ENCODE assay signal across 8 mouse cellular contexts in genomic region chr11:45944643-45945156, GRCm38 (mm10). TPM values are rescaled to one million over a fixed set of nuclear protein-coding genes. Genes with fewer than 3 reads are reported as not detected.
DNase-seq lines count a peak whose midpoint lies in the region; ATAC-seq and TF ChIP-seq lines count a peak whose summit lies in the region.

Lsm11 (minus strand) TSS chr11:45944935.

- peak within 1 kb of the TSS; percentile 78 for H3K4me2 ChIP-seq in forebrain, embryonic 15.5 days (replicated peaks)
- peak within 1 kb of the TSS; percentile 88 for H3K4me2 ChIP-seq in lung, embryonic 14.5 days

- TF ChIP-seq CTCF in layer of hippocampus, adult 2 months (conservative IDR thresholded peaks at IDR 0.05) = peak; percentile 100; the same call in 1 of the 2 replicates
- TF ChIP-seq CTCF in lung, embryonic 14.5 days (IDR thresholded peaks at IDR 0.05; ENCODE audit: low read depth) = peak; percentile 96
- TF ChIP-seq CTCF in olfactory bulb, adult 2 months (IDR thresholded peaks at IDR 0.05; ENCODE audit: insufficient read depth, low read depth, low read length) = peak; percentile 100
- peak; percentile 100 for TF ChIP-seq CTCF in thymus, adult 2 months (IDR thresholded peaks at IDR 0.05; ENCODE audit: borderline replicate concordance, control insufficient read depth, extremely low read depth, insufficient read depth, low read length, poor library complexity)

- H3K27me3 ChIP-seq in forebrain, embryonic 15.5 days = no peaks in the 10 kb centered on the region
- H3K27me3 ChIP-seq in lung, embryonic 14.5 days (ENCODE audit: insufficient read depth, low read length) = no peaks in the 10 kb centered on the region
- H3K27me3 ChIP-seq in thymus, adult 2 months (ENCODE audit: control insufficient read depth, insufficient read depth, low read length) = no peaks in the 10 kb centered on the region

- peak within 1 kb of the TSS; percentile 85 for H3K9ac ChIP-seq in forebrain, embryonic 15.5 days (replicated peaks)
- H3K9ac ChIP-seq in lung, embryonic 14.5 days = peak within 1 kb of the TSS; percentile 85

- peak; percentile 79 for ATAC-seq in forebrain, embryonic 15.5 days (replicated peaks)
- peak; percentile 86 for ATAC-seq in lung, embryonic 14.5 days (ENCODE audit: insufficient read depth)

- no peak for TF ChIP-seq POLR2A in olfactory bulb, adult 2 months (IDR thresholded peaks at IDR 0.05; ENCODE audit: insufficient read depth, low read depth, low read length)
- no peak; the same call in 1 of the 2 replicates for TF ChIP-seq POLR2A in thymus, adult 2 months (IDR thresholded peaks at IDR 0.05; ENCODE audit: control insufficient read depth, extremely low read depth, insufficient read depth, low read length, poor library complexity)

- peaks cover 7% of the 10 kb centered on the region for H3K36me3 ChIP-seq in forebrain, embryonic 15.5 days
- H3K36me3 ChIP-seq in lung, embryonic 14.5 days (ENCODE audit: insufficient read depth) = peaks cover 12% of the 10 kb centered on the region; the same call in 1 of the 2 replicates
- no peaks in the 10 kb centered on the region for H3K36me3 ChIP-seq in thymus, adult 2 months (ENCODE audit: control insufficient read depth, insufficient read depth, low read length)

- WGBS in forebrain, embryonic 15.5 days = under 1% methylated on average over 55 of the region's 55 CpGs
- under 1% methylated on average over 55 of the region's 55 CpGs for WGBS in lung, embryonic 14.5 days
- under 1% methylated on average over 55 of the region's 55 CpGs for WGBS in olfactory bulb, adult 2 months
- under 1% methylated on average over 55 of the region's 55 CpGs for WGBS in thymus, adult 2 months

- H3K4me3 ChIP-seq in forebrain, embryonic 15.5 days = peak within 1 kb of the TSS; percentile 83
- peak within 1 kb of the TSS; percentile 83 for H3K4me3 ChIP-seq in layer of hippocampus, adult 2 months
- peak within 1 kb of the TSS; percentile 85 for H3K4me3 ChIP-seq in lung, embryonic 14.5 days (ENCODE audit: low read depth, low read length)
- H3K4me3 ChIP-seq in olfactory bulb, adult 2 months (ENCODE audit: insufficient read depth, low read depth, low read length) = peak within 1 kb of the TSS; percentile 78
- H3K4me3 ChIP-seq in thymus, adult 2 months (ENCODE audit: control insufficient read depth, insufficient read depth, low read length) = peak within 1 kb of the TSS; percentile 92

- H3K4me1 ChIP-seq in forebrain, embryonic 15.5 days = peaks cover 16% of the 10 kb centered on the region
- H3K4me1 ChIP-seq in lung, embryonic 14.5 days (ENCODE audit: insufficient read depth) = peaks cover 12% of the 10 kb centered on the region; the same call in 1 of the 2 replicates
- peaks cover 12% of the 10 kb centered on the region; the same call in 1 of the 2 replicates for H3K4me1 ChIP-seq in olfactory bulb, adult 2 months (ENCODE audit: control insufficient read depth, insufficient read depth, low read length)
- no peaks in the 10 kb centered on the region; the same call in 1 of the 2 replicates for H3K4me1 ChIP-seq in thymus, adult 2 months (replicated peaks; ENCODE audit: control insufficient read depth, insufficient read depth, low read length)

- peak within 1 kb of the TSS; percentile 68 for H3K27ac ChIP-seq in forebrain, embryonic 15.5 days (replicated peaks)
- peak within 1 kb of the TSS; percentile 63; the same call in 1 of the 2 replicates for H3K27ac ChIP-seq in layer of hippocampus, adult 2 months
- peak within 1 kb of the TSS; percentile 55; the same call in 1 of the 2 replicates for H3K27ac ChIP-seq in lung, embryonic 14.5 days (ENCODE audit: low read depth)
- no peak within 1 kb of the TSS for H3K27ac ChIP-seq in olfactory bulb, adult 2 months (ENCODE audit: insufficient read depth, low read depth, low read length)
- no peak within 1 kb of the TSS for H3K27ac ChIP-seq in thymus, adult 2 months (ENCODE audit: control insufficient read depth, insufficient read depth, low read length)

- peak; percentile 93 for DNase-seq in ES-CJ7 (ENCODE audit: low read depth, low spot score)
- peak; percentile 97 for DNase-seq in cerebellum, adult 11 months
- DNase-seq in heart, postnatal 36 days = peak; percentile 99 to 100
- DNase-seq in layer of hippocampus, adult 2 months (ENCODE audit: low spot score in 2 of 2) = peak; percentile 94 to 99
- DNase-seq in lung, embryonic 14.5 days = peak; percentile 98
- peak; percentile 99 for DNase-seq in thymus, adult 2 months

- intact Hi-C loops in heart, postnatal 36 days (cut with DNase I) = loop anchor here (5.0 kb wide), 3 partner anchors 183 to 493 kb away; partner anchors contain the start of gene Med7

- no peaks in the 10 kb centered on the region for H3K9me3 ChIP-seq in forebrain, embryonic 15.5 days
- H3K9me3 ChIP-seq in lung, embryonic 14.5 days (ENCODE audit: low read depth, low read length) = no peaks in the 10 kb centered on the region

RNA-seq across cellular contexts. Expression of gene Lsm11, which starts in this region (rescaled TPM):
- polyA plus RNA-seq in forebrain, embryonic 15.5 days (2015; fragmentation: Nextera tagmentation; extraction: Ambion mirVana) = 13.1 and 13.3 TPM in 2 replicates
- total RNA-seq in heart, postnatal 36 days (2021) = 1 to 10 TPM; 3.8 to 4.0 TPM
- 10 to 100 TPM; 24.6 to 30.8 TPM for total RNA-seq in layer of hippocampus, adult 2 months (2021)
- polyA plus RNA-seq in lung, embryonic 14.5 days (2014; fragmentation: Nextera tagmentation; extraction: Ambion mirVana) = 9.9 and 10.0 TPM in 2 replicates
- polyA plus RNA-seq in olfactory bulb, adult 2 months (2012; ENCODE audit: insufficient read depth, insufficient read length, low replicate concordance, missing spikeins) = not detected in 2 replicates
- 11.4 and 13.0 TPM in 2 replicates for polyA plus RNA-seq in thymus, adult 2 months (2012; rRNA removed)

Comparison
In these comparisons a context has a peak if more than half of its experiments do, and no peak if none do; other contexts are left out.
1. RNA of gene Lsm11 (total RNA-seq): 24.6 to 30.8 TPM in layer of hippocampus, adult 2 months; 3.8 to 4.0 TPM in heart, postnatal 36 days; every median in the first group is over 4 times any median in the second.
2. RNA of gene Lsm11 (polyA plus RNA-seq): 13.1 to 13.3 TPM in forebrain, embryonic 15.5 days, 11.4 to 13.0 TPM in thymus, adult 2 months and 9.9 to 10.0 TPM in lung, embryonic 14.5 days; not detected in olfactory bulb, adult 2 months; every median in the first group is over 10 times any median in the second.
3. H3K27ac ChIP-seq: peak in forebrain, embryonic 15.5 days (single experiment), layer of hippocampus, adult 2 months (single experiment) and lung, embryonic 14.5 days (single experiment); none in olfactory bulb, adult 2 months (single experiment) and thymus, adult 2 months (single experiment).
4. Peak in every context shown above with its lines, with median percentiles within 50 percentile points of each other: DNase-seq, H3K4me3 ChIP-seq and CTCF ChIP-seq.